Mouse (Mus musculus) cerebellum, adult 18-20 months (tissue): Measurements from ENCODE around the gene Olfr692.
"Not testable (repeated sequence)": the region's sequence is repeated elsewhere in the genome, so short reads cannot be mapped to it uniquely, and the experiment has no call there.

Experiments
- DNase-seq, 2 experiments: peaks; one replicate each; pipeline ENCODE4 v3.0.0; 2021

Olfr692 gene

DNA sequence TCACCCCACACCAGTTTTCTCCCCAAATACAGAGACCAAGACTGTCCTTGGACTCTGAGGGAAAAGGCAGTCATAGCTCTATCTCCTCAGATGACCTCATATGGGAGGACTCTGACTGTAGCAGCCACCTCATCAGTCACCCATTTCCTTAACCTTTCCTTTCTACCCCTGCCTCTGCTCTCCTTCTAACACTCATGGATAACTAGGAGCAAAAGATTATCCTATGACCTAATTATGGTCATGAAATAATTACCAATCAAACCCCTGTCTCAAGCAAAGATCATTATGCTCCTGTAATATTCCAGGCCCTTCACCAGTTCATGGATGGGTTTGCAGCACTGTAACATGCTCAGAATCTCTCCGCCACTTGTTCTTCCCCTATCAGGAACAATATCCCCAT lies at the start of gene Olfr692:
Gene Olfr692, plus strand, starts transcription at position 301 of the 400 bp plus-strand sequence.
- DNase-seq = no peak

DNA sequence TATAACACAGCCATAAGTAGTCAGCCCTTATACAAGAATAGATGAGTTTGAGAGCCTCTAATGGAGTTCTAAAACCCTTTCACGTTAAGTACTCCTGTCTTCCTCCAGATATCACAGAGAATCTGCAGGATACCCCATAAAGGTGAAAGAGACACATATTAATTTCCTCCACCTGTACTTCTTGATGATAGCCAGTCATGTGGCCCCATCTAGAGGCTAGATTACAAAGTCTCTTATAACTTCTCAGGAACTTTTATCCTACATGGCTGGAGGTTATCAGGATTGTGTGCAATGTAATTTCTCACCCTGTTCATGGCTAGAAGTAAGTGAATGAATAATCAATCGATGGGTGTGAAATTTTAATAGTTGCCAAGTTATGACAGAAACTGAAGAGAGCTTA lies 42.7 kb upstream of the Olfr692 start:
- no peak for DNase-seq

DNA sequence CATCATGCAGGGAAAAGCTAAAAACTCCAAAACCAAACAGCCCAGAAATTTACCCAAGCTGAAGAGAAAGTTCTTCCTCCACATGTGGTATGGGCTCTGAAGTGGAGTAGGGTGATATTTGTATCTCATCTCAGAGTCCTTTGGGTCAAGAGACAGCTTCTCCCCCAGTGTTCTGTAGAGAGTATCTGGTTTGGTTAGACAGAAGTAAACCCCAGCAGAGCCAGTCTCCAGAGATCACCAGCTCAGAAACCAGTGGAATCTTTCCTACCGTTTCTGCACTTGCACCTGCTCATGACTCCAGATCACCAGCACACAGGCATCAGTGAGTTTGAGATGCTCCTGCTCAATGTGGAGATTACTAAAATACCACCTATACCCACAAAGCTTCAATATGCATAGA lies 34.0 kb upstream of the Olfr692 start, which contains the start of gene Olfr690:
Gene Olfr690, minus strand, starts transcription at position 101 of the 400 bp plus-strand sequence.
- no peak for DNase-seq

DNA sequence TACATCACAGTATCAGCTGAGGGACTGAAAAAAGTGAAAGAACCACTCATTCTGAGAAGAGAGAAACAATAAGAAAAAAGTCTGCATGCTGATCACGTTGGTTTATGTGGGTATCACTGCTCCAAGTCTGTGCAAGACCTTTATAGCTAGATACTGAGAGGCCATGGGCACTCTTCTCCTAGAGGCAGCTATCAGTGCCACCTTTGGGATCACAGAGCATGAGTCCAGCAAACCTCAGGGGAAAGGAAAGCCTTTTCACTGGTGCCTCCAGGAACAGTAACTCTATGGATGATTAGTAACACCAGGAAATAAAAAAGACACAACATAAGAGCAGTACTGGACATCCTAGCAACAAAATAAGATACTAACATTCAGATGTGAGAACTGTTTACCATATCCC lies 25.9 kb upstream of the Olfr692 start, which contains the start of gene Olfr691:
Gene Olfr691, minus strand, starts transcription at position 101 of the 400 bp plus-strand sequence.
- no peak for DNase-seq

DNA sequence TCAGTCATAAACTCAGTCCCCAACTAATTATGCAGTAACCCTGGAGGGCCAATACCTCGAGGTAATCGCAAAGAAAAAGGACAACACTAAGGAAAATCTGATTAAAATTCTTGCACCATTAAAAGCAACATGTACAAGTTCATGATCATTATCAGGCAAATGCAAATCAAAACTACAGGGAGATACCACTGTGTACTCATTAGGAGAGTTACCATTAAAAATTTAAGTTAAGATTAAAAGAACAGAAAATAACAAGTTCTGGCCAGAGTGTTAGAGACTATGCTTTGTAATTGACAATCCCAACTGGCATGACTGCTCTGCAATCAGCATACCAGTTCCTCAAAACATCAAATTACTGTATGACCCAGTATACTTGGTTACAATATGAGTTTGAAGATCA lies 25.3 kb upstream of the Olfr692 start:
- DNase-seq = no peak

DNA sequence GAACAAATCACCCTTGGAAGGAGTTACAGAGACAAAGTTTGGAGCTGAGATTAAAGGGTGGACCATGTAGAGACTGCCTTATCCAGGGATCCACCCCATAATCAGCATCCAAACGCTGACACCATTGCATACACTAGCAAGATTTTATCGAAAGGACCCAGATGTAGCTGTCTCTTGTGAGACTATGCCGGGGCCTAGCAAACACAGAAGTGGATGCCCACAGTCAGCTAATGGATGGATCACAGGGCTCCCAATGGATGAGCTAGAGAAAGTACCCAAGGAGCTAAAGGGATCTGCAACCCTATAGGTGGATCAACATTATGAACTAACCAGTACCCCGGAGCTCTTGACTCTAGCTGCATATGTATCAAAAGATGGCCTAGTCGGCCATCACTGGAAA lies 12.0 kb upstream of the Olfr692 start:
- not testable (repeated sequence) for DNase-seq

DNA sequence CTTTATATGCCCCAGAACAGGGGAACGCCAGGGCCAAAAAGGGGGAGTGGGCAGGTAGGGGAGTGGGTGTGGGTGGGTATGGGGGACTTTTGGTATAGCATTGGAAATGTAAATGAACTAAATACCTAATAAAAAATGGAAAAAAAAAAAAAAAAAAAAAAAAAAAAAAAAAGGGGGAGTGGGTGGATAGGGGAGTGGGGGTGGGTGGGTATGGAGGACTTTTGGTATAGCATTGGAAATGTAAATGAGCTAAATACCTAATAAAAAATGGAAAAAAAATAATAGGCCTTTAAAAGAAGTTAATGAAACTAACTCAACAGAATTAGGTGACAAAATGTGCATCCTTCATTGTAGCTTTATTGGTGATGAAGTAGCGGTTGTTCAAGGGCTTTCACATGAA lies 11.5 kb upstream of the Olfr692 start:
- not testable (repeated sequence) for DNase-seq

DNA sequence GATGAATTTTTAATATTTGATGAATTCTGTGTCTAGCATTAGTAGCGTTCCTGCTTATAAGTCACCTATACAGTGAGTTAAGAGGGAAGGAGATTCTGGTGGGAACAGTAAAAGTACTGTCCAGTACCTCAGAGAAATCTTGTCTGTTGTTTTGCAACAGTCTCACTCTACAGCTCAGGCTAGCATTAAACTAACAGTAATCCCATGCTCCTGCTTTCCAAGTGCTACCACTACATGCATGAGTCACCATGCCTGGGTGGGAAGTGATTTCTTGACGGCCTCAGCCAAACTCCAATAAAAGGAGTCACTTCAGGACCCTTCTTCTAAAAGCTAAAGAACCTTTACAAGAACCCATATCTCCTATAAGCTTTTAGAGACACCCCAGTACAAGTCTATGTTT lies 6.3 kb upstream of the Olfr692 start:
- no peak for DNase-seq

DNA sequence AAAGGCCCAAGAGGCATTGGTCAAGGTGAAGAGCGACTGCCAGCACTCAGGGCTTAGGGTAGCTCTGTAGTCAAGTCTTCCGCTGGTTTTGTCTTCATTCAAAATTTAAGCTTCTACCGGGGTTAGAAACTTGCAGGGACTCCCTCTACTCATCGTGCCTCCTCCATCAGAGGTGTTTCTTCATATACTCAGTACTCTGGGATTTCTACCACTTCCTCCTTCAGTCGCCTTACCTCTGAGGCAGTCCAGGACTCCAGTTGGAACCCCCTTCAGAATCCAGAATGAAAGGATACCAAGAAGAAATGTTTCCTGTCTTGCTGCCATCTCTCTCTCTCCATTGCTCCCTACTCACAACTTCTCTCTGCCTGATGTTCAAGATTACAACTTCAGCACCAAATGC lies 762 bp upstream of the Olfr692 start:
- DNase-seq = no peak

DNA sequence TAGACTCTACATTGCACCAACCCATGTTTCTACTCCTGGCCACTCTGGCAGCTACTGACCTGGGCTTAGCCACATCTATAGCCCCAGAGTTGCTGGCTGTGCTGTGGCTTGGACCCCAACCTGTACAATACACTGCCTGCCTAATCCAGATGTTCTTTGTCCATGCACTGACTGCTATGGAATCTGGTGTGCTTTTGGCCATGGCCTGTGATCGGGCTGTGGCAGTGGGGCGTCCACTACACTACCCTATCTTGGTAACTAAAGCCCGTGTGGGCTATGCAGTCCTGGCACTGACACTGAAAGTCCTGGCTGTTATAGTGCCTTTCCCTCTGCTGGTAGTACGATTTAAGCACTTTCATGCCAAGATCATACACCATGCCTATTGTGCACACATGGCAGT lies 491 bp downstream of the Olfr692 start:
- no peak for DNase-seq

DNA sequence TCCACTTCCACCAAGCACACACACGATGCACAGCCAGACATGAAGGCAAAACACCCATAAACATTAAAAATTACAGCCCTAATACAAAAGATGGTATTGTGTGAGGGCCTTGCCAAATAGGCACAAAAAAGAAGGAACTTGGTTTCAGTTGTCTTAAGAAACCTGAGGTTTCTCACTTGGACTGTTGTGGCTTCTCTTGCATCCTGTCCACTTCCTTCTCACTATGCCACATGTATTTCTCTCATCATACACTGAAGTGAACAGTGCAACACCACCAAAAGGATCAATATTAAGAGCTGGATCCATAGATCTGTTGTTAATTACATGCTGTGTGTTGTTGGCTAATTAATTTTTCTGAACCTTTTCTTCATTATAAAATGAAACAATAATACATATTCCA lies 4.9 kb downstream of the Olfr692 start:
- no peak for DNase-seq

DNA sequence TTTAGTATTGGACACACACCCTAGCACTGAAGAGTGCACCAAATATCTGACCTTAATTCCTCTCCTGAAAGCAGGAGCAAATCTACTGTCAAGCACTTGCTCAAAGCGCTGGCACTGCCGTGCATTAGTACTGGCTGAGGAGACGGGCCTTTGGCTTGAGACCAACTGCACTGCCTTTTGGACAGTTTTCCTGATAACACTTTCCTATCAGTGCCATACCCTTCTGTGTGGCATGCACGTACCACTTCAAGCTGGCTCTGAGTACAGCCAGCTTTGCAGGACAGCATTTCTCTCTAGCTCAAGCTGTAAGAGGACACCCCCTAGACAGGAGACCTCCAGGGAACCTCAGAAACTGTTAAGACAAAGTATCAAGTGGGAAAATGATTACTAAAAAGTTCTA lies 5.5 kb downstream of the Olfr692 start:
- DNase-seq = peak; percentile 23 to 41

DNA sequence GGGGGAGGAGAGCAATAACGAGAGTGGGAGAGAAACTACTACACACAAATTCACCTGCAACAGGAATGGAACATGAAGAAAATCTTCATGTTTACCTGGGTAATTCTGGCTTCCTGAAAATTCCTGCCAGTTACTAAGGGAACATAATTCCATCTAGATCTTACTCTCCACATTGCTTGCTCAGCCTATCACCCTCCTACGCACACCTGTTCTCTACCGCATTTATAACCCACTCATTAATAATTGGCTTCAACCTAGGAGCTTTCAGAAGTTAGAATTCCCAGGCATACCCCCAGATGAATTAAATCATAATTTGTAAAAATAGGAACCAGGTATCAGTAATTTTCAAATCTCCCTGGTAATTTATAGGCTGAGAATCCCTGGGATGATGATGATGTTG lies 5.9 kb downstream of the Olfr692 start:
- no peak for DNase-seq

DNA sequence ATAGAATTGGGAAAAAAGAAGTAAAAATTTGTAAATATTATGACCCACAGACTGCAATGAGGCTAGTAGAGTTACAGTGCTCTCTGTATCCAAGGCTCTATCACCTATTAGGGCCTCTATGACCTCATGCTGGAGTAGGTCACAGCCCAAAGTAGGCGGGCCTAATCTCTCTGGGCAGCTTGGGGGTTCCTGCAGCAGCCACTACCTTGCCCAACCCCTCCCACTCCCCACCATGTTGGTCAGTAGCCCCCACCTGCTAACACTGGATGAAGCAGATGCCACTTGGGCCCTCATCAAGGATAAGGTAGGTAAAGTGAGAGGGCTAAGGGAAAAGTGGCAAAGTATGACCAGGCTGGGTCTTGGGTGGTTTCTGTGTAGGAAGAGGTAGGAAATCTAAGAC lies 6.8 kb downstream of the Olfr692 start, which contains the start of gene Gm5901:
Gene Gm5901, plus strand, starts transcription at position 173 of the 400 bp plus-strand sequence.
- DNase-seq = no peak

DNA sequence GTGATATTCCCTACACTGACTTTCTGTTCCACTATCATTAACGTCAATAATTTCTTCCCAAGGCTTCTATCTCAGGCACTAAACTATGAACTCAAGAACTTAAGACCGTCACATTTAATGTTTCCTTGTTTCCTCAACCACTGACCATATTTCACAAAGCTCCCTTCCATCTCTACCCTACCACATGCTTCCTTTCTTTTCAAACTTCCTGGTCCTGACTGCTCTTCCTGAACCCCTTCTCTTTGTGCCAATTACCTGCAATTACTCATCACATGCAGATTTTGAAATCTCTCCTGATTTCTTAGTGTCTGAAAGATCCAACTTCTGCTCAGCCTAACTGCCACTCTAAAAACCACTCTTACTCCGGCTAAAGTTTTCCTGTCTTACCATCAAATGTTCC lies 12.3 kb downstream of the Olfr692 start:
- no peak for DNase-seq

DNA sequence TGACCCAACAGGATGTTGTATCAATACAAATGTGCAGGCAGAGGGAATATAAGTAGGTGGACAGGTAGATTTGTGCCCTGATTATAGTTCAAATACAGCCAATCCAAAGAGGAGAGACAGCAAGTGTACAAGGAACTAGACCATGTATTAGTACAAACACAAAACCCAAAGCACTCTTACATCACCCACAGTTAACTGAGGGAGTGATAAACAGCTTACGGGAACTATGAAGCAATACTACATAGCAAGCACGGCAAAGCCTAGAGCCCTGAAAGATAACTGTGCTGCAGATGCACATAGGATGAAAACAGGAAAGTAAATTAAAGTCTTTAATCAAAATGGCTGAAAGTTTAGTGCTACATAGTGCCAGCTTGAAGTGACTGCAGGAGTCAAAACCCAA lies 19.7 kb downstream of the Olfr692 start:
- no peak for DNase-seq

DNA sequence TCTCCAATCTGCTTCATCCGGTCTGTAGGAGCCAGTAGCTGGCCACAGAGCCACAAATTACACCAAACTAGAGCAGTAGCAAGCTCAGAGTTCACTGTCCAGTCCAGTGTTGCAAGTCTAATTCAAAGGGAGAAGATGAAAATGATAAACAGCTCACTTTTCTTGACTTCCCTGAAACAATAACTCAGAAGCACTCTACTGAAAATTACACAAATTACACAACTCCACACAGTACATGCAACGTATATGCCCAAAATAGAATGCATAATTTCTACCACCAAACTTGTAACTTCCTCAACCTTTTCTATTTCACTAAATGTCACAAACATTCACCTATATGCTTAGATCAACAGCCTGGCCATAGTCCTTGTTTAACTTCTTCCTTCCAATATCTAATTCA lies 22.2 kb downstream of the Olfr692 start:
- no peak for DNase-seq

DNA sequence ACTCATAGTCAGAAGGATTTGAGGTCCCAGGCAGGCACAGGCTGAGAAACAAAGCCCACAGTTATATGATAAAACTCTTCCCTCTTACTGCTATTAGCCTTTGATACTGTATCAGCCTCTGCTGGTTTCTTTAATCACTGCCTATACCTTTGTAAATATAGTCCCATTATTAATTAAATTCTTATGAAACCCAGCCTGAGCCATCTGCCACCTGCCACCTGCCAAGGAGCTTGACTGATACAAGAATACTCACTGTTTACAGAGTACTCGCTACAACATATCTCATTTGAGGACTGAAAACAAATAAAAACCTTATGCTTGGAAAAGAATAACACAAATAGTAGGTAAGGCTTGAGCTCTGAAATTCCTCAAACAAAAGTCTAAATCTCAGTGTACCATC lies 26.6 kb downstream of the Olfr692 start:
- peak; percentile 61 to 70 for DNase-seq

DNA sequence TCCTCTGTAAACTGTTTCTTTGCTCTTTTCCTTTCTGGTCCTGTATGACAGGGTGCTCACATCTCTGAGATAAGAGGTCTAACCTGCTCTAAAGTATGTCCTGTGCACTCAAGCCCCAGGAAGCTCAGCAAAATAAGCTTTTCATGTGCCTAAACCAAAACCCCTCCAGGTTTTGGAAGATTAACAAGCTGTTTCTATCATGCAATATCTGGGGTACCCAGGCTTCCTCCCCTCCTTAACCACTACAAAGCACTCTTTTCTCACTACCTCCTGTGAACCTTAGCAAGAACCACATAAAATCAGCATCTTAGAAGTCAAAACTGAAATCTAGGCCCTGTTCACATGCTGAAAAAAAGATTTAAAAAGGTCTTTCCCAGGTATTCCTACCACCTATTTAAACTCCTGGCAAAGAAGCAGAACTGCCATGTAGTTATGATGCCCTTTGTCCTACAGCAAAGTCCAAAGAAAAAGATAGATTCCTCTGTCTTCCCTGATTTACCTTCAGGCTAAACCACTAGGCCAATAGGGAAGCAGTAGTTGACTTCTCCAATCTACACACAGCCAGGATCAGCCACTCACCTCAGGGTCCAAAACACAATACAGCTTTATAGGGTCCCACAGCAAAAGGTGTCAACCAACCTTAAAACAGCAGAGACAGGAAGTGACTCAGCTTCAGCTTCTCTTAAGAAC lies 27.2 kb downstream of the Olfr692 start:
- no peak for DNase-seq

DNA sequence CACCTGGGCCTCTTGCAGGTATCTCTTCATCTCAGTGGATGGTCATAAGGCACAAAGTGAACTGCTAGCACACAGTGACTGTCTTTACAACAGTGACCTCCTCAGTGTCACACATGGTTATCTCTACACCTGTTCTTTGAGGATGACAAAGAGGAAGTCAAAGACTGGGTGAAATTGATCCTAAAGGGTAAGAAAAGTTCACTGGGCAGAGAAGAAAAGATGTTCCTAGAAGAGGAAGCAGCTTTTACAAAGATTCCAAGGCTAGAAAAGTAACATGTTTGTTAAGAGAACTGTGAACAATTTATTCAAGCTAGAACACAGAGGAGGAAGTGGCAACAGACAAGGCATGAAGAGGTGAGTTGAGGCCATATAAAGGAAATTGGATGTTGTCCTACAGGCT lies 28.1 kb downstream of the Olfr692 start:
- DNase-seq = no peak

DNA sequence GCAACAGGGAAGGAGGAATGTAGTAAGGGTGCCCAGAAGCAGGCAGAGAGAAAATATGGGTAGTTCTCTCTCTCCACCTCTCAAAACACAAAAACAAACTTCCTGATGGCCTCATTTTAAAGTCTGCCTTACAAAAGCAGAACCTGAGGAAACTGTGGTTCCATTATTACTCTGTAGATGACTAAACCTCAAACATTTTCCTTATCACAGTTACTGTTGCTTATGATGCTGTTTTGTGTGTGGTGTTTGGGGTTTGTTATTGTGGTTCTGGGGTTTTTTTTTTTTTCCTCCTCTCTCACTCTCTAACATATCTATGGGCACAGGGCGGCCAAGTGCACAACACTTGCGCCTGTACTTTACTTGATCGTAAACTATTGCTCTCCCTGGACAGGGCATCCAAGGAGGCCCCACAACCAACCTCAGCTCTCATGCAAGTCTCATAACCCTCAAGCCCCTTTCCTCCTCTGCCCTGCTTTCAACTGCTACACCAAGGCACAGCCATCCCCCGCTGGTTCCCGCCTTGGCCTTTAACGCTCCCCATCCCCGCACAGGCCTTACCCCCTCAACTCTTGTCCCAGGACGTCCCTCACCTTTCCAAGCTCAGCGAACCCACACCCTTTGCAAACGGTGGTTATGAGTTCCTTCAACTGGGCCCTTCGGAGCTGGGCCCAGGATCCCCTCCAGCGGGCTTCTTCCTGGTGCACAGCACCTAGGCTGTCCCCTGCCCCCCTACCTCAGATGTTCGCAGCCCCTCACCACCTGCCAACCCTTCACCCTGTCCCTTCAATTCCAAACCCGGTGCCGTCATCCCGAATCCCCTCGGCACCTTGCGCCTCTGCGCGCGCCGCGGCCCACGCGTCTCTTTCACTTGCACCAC lies 31.3 kb downstream of the Olfr692 start:
- no peak for DNase-seq

DNA sequence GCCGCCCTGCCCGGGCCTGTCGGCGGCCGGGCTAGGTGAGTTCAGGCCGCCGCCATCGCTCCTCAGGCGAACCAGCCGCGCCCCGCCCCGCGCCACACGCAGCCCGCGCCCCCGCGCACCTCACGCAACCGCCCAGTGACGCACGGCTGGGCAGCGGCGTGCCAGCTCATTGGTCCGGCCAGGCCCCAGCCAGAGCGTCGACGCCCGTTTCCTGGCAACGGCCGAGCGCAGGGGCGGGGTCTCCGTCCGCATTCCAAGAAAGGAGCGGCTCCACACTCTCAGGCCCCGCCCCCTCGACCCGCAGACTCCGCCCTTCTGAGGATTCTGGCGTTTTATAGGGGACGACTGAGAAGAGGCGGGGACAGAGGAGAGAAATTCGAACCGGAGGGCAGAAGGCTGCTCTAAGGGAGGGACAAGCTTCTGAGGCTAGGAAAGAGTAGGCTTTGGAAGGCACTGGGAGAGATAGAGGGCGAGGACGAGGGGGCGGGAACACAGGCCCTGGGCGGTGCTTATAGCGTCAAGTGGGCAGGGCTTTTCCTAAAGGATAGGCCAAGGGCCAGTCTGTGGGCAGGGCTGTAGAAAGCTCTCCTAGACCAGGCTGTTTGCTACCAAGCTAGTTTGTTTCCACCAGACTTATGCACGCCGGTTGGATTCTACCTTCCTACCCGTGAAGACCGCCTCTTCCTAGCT lies 32.0 kb downstream of the Olfr692 start, which contains the start of gene Fam160a2:
Gene Fam160a2, minus strand, starts transcription at position 120 of the 690 bp plus-strand sequence.
- DNase-seq = peak; percentile 100

DNA sequence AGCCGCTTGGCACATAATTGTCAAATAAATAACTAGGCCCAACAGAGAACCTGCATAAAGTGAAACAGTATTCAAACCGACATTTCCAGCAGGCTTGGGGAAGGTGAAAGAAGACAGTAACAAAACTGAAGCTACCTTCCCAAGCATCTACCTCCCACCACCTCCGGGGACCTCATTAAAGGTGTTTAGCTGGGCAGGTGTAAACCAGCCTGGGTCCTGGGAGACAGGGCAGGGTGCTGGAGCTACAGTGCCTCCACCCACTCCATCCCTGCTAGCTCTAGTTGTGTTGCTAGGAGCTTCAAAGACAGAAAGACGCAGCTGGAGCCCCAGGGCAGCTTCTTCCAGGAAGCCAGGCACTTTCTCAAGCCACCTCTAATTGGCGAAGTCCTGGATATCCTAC lies 36.2 kb downstream of the Olfr692 start, which contains the start of gene Cnga4:
Gene Cnga4, plus strand, starts transcription at position 301 of the 400 bp plus-strand sequence.
- DNase-seq = no peak
